Mouse (Mus musculus) thymus, postnatal 4 days (tissue): ENCODE measurements around the gene Kcnh7.

Source experiments
- DNase-seq: peaks from one replicate; pipeline ENCODE4 v3.0.0; 2021

Kcnh7 gene

DNA sequence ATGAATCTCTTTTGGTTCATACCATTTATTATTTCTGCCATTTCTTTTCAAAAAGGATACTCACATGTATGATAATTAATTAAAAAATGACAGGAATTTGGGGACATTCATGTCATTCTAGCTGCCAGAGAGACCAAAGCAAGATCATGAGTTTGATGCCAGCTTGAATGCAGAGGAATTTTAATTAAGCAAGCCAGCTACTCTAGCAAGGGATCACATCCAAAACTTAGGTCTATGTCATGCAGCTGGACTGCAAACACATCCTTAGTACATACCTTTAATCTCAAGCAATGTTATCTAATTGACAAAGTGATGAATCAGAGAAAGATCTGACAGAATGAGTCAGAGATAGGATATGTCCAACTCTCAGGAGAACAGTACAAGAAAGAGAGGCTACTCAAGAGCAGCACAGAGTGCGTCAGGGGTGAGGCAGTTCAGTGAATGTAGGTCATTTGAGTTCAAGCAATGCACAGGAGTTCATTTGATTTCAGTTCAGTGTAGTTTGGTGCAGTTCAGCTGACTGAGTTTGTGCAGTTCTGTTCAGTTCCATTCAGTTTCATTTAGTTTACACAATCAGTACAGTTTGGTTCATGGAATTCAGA is 248.7 kb downstream of the Kcnh7 start:
- DNase-seq, result no peak

DNA sequence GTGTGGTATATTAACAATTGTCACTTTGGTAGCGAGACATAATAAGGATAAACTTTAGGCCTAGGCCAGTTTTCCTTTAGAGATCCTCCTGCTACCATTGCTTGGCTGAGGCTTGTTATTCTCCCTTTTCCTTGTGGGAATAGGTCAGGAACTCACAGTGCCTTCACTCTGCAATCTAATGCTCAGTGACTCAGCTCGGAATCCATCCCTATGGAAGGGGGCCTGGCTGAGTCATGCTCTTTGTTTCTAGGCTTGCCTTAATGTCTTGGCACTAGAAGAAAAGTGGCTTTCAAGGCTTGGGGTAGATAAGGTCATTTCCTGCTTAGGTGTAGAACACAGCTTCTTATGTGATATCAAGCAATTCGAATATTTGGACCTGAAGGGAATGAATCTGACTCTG is 255.6 kb downstream of the Kcnh7 start:
- no peak for DNase-seq

DNA sequence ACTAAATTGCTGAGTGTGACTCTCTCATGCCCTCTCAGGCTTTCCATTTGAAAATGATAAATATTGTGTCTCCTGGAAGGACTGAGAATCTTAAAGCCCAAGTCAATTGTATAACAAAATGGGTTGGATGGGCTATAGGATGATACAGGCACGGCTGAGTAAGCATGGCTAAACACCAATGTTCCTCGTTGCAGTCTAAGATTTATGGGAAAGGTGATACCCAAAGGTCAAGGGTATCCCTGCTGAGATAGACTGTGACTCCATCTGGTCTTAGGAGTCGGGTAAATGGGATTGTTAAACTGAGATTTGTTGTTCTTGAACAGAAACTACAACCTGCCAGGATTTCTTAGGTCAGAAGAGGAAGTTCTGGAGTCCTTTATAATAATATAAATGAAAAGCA is 256.0 kb downstream of the Kcnh7 start:
- no peak for DNase-seq

DNA sequence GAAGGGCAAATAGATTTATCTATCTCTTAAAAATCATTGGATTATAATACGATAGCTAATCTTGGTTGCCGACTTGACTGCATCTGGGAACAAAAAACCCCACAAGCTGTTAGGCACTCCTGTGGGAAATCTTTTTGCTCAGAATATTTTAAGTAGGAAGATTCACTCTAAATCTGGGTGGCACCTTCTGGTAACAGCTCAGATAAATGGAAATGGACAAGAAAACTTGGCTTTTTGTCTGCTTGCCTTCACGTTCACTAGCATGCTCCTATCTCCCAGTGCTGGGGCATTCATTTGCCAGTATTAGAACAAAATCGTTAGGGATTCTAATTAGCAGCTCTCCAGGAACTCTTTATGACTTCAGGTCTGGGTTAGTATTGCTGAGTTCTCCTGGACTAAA is 260.3 kb downstream of the Kcnh7 start:
- no peak for DNase-seq

DNA sequence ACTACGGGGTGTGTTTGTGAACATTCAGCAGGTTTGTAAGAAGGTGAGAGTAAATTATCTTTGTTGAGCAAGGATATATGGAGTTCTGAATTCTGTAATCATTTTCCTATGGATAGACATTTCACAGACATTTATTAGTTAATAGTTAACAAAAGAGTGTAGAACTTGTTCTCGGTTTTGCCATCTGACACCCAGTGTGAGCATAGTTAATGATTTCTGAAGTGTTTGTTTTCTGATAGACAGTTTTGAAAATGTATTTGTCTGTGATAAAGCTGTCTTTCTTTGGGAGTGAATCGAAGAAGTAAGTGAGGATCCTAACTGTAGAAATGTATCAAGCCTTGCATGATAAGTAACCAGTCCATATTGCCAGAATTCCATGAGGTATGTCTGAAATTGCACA is 276.4 kb downstream of the Kcnh7 start:
- DNase-seq, result no peak

DNA sequence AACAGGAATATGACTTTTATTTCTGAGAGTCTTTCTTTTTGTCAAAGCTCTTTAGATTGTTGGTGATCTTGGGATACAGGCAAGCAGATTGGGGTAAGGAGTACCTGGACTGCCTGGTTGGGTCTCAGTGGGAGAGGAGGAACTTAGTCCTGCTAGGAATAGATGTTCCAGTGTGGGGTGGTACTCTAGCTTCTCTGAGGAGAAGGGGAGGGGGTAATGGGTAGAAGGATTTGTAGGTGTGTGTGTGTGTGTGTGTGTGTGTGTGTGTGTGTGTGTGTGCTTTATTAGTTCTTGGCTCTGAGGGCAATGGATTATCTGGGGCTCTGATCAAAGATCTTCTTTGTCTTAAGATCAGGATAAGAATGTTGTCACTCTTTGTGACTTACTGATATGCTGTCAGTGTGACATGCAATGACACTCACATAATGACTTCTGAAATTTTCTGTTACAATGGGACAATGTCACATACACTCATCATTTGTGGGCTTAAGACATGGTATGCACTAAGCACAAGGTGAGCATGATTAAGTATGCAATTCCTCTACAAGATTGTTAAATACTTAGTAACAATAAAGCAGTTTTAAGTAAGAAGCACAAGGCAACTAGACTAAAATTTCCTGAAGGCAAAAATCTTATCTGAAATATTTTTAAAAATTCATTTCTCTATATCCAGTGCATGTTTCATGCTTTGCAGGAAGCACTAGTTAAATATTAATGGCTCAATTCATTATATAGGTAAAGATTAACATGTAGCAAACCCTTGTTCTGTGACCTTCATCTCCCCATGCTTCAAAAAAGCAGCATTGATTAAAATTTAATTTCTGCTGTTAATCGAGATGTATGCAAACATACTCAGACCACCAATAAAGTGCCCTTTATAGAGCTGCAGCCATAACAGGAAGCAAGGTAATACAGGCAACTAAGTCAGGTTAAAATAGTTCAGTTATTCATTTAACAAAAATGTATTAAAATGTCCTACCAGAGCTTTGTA is 281.4 kb downstream of the Kcnh7 start:
- no peak for DNase-seq

DNA sequence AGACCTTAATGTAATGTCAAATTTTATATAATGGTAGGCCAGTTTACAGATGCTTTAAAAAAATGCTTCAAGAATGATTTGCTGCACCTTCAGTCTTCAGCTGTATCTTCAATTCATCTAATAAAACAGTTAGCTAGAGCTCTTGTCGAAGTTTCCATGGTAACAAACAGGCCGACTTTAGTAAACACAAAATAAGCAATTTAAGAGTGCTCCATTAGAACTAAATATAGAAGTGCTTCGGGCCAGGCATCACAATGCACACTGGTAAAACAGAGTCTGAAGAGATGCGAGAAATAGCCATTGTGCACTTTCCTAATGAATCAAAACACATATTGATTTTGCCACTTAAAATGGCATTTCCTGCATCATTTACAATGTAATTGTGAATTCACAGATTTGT is 305.3 kb downstream of the Kcnh7 start:
- no peak for DNase-seq

DNA sequence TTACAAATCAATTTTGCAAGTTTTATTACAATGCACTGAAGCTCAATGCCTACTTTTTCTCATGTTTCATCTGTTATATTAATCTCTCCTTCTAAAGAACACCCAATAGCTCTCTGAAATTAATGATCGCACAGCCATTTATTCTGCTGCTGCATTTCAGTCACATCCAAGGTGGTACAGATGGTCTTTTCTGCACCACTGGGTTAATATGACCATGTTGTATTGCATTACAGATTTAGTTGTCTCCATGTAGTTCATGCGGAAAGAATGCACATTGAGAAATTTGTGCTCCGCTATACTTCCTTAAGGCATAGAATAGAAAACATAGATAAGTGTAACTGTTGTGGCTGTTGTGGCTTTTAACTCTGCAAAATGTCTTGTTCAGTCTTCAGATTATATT is 328.7 kb downstream of the Kcnh7 start:
- DNase-seq, result no peak

DNA sequence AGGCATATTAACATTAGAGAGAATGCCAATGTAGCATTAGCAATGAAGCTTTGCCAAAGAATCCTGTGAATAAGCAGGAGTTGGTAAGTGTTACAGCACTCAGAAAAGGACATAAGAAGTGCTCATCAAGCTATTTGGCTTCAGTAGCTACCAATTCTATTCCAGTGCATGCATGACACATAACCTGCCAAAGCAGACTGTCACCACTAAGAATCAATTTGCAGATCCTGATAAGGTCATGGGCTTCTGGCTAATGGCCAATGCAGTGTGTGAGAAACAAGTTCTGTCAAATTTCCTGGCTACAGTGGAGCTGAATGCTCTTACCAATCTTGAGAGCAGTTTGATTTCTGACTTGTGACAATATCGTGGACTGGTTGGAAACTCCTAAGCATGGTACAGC is 341.5 kb downstream of the Kcnh7 start:
- no peak for DNase-seq

DNA sequence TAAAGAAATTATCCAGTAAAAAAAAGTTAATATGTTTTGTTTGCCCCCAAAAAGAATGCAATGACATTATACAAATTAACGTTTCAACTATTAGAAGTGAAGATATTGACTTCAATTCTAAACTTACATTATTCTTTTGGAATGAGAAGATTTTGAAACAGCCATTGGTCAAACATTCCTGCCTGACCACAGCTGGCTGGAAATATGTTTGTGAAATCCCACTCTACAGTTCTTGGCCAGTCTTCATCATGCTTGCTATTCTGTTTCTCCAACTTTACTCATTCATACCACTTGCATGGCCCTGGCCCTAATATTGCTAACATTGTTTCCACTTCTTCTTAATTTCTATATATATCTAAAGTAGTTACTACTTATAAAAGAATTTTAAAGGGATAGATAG is 349.8 kb downstream of the Kcnh7 start:
- DNase-seq, result no peak

DNA sequence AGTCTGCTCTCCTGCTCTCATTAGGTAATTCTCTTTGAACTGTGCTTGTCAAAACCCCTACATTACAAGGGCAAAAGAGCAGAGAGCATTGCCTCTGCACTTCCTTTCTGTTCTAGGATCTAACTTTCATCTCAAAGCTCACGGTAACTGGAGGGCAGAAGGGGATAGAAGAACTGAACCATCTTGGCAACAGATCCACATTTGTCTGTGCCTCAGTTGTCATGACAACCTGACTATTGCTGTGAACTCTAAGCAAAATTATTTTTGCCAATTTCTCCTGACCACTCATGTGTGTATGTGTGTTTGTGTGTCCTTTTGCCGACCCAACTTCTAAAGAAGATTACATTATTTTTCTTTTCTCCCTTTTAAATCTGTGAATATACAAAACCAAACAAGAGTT is 364.9 kb downstream of the Kcnh7 start:
- DNase-seq, result no peak

DNA sequence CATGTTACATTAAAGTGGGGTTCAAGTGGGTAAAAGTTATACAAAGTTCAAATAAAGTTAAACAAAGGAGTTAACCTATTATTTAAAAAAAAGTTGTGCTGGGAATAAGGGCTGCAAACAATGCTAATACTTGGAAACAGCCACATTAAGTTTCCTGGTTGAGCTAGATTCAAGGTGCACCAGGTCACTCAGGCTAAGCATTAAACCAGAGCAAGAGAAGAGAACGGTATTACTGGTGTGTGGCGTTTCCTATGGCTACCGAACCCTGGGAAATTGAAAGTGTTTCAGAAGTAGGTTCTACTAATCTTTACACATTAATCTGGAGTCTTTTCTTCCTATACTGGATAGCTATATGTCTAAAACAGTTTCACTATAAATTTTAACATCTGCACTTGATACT is 368.1 kb downstream of the Kcnh7 start:
- no peak for DNase-seq

DNA sequence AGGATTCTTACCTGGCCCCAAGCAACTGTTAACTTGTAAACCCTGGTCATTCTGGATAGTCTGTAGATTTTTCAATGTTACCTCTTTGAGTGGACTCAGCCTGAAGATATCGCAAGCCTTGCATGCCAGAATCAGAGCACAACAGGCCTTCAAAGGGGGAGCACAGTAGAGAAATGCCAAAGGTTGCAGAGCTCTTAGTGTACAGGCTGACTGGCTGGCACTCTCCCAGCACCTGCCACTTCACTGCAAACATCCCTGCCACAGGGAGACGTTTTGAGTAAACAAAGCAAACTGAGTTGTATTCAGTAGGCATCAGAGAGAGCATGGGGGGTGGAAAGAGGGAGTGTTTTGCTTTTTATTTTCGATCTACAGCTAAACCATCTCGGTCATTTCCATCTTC is 375.3 kb downstream of the Kcnh7 start:
- no peak for DNase-seq

DNA sequence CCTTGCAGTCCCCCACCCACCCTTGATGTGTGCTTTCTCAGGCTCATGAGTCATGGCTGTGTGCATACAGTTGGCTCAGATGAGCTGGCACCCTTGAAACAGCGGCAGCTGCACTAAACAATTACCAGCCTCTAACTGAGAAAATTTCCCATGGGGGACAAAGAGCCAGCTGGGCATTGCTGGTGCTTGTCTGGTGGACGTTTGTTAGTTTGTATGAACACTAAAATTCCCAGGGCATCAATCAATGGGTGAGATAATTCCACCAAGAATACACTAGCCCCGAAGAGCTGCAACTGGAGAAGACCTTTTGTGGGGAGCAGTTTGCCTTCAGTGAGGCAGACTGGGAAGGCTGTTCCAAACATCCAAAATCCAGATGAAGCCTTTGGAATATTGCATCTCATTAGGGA is 376.6 kb downstream of the Kcnh7 start:
- DNase-seq, result no peak

DNA sequence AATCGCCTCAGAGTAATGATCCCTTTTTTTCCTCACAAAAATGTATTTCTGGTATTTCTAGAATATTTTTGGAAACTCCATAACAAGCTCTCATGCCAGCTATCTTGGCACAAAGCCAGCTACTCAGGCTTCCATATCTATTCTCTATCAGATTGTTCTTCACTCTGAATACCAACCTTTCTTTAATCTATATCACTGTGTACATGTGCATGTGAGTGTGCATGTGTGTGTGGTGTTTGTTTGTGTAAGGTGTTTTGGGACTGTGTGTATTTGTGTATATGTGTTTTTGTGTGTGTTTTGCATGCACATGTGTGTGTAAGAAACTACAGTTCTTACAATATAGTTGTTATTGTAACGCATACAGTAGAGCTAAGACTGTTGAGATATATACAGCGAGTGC is 377.2 kb downstream of the Kcnh7 start:
- DNase-seq, result no peak

DNA sequence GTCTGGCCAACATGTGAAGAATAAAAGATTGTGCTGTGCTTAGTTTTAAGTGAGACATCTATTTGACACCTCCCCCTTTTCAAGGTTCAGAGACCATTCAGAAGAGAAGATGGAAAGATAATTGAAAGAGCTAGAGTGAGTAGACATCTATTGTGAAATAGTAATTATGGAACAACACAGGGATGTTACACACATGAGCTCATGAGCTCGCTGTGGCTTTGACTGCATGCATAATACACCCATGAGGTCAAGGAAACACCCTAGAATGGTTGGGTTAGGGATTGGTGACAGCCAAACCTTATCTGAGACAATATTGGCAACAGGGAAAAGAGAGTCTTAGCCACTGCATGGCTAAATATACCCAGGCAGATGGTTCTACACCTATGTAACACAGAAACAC is 380.1 kb downstream of the Kcnh7 start:
- DNase-seq, result no peak

DNA sequence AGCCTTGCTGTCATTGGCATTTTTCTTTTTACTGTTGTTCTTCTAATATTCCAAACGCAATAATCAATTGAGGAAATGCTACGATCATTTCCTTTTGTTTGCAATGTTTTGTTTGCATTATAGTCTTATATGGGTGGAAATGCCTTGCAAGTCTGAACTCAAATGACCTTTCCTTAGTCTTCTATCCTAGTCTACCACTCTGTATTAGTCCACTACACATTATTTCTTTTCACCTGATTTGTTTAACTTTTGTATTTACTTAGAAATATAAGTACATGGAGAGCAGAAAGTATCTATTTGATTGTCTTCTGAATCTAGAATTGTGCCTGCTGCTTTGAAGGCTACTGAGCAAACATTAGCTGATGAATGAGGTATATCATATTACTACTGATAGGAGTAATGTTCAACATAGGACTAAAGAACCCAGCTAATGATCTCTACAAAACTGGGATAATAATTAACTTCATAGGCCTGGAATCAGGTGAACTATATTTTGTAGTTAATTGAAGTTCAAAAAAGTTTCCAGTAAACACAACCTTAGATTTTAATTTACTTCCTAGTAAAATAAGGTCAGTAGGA is 399.5 kb downstream of the Kcnh7 start:
- no peak for DNase-seq

DNA sequence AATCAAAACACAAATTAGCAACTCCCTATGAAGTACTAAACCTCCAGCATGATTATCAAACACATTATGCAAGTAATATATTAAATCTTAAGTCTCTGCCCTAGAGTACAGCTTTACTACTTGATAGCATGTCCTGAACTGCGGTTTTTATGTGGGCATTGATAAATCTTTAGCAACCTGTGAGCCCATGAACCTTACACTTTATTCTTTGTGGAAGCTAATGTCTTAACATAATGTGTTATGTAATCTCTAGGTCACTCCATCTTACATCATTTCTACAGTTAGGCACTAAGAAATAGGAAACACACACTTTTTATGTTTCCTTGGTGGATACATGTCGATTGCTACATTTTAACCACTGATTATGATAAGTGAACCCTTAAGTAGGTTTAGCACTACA is 437.8 kb downstream of the Kcnh7 start:
- DNase-seq, result no peak

DNA sequence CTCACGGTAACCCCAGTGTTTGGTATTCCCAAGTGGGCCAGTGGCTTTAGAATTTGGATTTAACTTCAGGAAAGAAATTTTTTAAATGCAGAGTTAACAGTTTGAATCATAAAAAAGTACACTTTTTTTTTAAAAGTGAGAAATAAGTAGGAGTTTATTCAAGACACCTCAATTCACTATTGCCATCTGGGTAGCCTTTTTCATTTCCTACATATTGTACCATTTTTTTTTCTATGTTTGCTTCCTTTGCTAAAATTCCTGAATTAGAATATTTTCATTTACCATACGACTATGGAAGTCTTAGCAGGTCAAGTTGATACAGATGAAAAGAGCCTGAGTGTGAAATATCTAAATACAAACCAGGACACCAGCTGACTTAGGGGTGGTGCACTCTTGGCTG is 441.0 kb downstream of the Kcnh7 start:
- DNase-seq, result no peak

DNA sequence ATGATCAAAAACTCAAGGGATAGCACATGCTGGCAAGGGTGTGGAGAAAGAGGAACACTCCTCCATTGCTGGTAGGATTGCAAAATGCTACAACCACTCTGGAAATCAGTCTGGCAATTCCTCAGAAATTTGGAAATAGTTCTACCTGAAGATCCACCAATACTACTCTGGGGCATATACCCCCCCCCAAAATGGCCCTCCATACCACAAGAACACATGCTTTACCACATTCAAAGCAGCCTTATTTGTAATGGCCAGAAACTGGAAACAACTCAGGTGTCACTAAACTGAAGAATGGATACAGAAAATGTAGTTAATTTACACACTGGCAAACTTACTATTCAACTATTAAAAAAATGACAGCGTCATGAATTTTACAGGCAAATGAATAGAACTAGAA is 453.4 kb downstream of the Kcnh7 start:
- DNase-seq, result no peak

DNA sequence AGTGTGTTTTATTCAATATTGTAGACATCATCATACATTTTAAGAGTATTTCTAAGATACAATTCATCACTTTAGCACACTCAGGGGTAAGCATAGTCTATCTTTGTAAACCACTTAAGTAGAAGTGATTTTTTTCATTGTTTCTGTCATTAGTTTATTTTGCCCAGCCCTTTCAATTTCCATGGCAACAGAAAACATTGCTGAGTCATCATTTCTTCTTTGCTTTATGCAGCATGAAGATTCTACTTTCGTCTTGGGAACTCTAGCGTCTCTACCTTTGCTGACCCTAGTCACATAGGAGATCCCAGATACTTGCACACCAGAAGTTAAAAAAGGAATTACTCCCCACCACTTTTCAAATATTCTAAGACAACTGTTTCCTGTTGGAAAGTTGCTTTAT is 456.4 kb downstream of the Kcnh7 start:
- DNase-seq, result no peak

DNA sequence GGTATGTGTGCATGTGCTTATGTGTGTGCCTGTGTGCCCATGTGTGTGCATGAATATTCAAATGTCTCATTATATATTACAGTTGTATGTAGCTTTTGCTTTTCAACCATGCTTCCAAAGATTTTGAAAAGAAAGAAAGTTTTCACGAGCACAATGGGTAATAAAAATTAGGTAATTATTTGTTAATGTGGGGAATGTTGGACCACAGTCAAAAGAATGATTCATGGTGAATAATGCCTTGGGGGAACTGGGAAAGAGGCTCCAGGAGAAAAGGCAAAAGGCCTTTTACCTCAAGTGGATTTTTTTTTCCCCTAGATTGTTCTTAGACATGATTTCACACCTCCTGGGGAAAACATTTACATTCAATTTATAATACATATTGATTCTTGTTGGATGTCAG is 458.1 kb downstream of the Kcnh7 start:
- DNase-seq, result no peak

DNA sequence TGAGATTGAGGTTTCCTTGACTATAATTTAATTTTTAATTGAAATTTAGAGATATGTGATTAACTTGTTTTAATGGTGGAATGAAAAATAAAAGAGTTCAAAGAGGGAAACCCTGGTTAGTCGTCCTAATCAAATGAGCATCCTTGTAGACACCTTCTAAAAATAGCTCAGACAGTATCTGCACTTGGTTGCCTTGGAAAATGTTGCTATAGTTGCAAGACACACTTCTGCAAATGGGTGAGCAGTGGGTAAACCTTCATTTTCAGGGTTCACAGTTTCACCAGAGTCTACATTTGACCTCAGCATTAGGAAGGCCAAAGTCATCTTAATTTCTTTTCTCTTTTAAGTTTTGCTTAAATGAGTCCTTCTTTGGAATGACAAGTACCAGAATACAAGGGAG is 465.7 kb downstream of the Kcnh7 start:
- DNase-seq, result no peak

DNA sequence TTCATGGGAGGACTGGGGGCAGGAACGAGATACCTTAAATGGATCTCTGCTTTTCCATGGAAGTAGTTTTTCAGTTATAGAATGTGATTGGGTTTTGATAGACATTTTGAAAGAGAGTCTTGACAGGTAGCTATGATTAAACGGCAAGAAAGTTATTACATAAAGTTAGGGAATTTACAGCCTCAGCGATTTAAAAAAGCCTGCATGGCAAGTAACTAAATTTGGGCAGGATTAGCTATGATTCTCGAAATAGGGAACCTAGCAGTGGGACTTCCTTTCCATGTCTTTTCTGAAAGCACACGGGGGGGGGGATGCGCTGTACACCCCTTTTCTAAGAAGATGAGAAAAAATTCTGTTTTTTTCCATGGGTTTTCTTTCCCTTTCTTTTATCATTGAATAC is 466.8 kb downstream of the Kcnh7 start:
- no peak for DNase-seq
